Mouse (Mus musculus): Measurements from ENCODE around the gene Wtip.

DNA sequence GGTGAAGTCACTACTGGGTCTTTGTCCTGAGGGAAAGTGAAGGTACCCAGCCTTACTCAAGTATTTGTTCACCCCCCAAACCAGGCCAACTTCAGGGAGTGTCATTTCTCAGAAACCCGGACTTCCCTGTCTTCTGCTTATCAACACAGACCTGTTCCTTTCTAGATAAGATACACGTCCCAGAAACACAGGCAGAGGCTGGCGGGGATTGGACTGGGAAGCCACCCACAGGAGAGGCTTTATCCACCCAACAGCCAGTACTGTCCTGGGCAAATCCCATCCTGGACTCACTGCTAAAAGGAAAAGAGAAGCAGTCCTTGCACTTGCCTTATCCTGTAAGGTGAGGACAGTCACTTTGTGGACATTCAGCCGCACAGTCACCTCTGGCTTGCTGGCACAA, 14.1 kb upstream of the Wtip start:
- TF ChIP-seq POLR2A (IDR thresholded peaks at IDR 0.05; ENCODE audit: insufficient read depth, low read length), result no peak
- TF ChIP-seq CTCF (IDR thresholded peaks at IDR 0.05; ENCODE audit: low read depth, low read length), result no peak
